Mouse (Mus musculus): Measurements from ENCODE around the gene Ltbp3.

The Ltbp3 gene

DNA sequence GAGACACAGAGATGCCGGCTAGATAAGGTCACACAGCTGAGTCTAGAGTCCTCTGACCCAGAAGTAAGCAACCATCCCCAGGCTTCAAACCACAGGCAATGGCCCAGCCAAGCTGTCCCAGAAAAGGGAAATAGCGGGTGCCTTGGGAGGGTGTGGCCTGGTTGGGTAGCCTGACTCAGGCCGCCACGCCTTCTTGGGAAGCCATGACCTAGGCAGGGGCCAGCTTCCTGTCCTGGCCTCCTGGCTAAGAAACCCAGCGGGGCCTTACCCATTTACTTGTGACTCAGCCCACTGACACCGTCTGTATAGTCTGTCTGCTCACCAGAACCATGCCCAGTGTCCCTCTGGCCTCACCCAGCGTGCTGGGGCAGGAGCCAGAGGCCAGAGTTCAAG, 16.2 kb upstream of the Ltbp3 start:
- peak; percentile 71 to 85 for DNase-seq (ENCODE audit: low spot score in 2 of 2)

DNA sequence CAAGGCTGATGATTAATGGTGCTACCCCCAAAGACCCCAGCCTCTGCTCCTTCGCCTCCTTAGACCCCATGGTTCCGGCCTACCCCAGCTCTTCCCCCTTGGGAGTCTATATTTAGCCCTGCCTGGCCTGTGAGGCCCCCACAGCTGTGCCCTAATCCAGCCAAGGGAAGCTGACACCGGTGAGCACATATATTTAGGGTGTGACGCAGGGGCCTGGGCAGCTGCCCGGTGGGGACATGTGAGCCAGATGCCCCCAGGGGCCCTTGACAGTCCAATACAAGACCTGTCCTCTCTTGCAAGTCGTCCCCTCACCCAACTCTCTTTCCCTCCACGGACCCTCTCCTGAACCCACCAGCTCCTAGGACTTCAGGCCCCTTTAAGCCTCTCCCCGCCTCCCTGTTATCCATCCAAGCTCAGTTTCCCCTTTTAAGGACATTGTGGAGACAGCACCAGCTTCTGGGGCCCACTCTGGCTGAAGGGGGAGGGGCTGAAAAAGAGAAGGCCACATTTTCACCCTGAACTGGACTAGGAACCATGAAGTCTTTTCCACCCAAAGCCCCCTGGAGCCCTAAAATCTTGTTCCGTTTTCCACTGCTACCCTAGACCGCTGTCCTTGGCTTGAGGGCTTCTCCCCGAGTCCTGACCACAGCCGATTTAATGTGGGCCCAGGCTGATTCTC, 15.5 kb upstream of the Ltbp3 start:
- peak; percentile 18 to 52 for DNase-seq (ENCODE audit: low spot score in 2 of 2)

DNA sequence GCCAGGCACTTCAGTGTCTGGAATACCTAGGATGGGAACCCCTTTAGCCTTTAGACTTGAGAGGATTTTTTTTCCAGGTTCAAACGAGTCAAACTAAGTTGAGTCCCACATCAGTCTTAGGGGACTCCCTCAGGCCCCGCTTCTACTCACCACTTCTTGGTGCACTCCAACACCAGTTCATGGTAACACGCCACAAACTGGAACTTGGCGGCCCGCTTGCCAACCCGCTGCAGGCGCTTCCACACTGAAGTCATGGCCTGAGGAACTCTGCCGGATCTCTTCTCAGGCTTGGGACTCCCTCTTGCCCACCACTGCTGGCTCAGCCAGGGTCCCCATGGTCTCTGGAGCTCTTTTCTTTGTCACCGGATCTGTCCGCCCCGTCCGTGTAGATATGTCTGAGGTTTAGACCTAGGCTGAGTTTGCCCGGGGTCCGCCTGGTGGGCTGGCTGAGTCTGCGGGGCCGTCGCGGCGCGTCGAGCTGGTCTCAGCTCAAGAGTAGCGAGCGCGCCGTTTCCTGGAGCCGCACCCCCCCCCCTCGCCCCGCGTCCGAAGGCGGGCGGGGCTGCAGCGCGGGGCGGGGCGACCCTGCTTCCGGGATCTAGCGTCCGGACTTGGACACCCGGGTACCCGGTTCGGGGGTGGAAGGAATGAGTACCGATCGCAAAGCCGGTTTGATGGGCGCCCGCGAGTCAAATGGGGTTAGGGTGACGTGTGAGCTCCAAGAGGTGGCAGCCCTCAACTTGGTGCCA, 14.8 kb upstream of the Ltbp3 start, which contains the start of gene Ehbp1l1:
Gene Ehbp1l1, minus strand, starts transcription at position 551 of the 749 bp plus-strand sequence.
- peak; percentile 62 to 73 for DNase-seq (ENCODE audit: low spot score in 2 of 2)

DNA sequence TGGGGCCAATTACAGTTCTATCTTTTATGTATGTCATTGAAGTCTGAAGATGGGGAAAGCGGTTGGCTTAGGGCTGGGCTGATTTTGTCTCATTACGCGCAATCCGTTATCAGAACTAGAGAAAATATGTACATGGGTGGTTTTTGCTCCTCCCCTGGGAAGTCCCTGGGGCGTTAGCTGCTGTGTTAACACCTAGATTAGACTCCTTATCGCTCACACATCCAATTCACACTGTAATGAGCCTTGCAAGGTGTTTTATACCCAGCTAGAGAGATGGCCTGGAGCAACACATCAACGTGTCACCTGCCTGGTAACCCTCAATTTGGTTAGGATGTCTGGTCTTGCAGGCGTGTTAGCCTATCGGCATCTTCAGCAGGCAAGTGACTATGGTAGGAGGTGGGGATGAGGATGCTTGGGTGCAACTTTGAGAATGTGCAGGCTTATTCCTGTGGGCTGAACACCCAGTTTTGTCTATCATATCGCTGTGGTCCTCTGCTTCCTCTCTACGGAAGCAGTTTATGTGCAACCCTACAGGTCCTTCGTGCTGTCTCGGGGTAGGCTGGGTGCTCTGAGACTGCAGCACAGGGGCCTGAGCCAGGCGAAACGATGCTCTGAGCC, 13.6 kb upstream of the Ltbp3 start:
- DNase-seq (ENCODE audit: low spot score in 2 of 2): no peak

DNA sequence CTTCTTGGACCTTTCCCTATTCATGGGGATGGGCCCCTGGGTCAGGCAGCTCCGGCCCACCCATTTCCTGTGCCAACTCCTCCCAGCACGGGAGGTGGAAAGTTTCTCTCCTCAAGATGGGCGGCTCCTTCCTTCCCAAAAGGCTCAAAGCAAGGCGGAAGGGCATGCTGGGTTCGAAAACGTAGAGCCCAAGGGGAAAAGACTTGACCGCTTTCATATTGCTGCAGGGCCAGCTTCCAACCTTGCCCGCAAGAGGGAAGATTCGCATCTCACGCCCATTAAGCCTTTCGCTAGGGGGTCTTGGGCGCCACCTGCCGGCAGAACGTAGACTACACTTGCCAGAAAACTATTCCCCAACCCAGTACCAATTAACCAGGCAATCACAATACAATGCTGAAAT, 13.0 kb upstream of the Ltbp3 start:
- peak; percentile 81 to 88 for DNase-seq (ENCODE audit: low spot score in 2 of 2)

DNA sequence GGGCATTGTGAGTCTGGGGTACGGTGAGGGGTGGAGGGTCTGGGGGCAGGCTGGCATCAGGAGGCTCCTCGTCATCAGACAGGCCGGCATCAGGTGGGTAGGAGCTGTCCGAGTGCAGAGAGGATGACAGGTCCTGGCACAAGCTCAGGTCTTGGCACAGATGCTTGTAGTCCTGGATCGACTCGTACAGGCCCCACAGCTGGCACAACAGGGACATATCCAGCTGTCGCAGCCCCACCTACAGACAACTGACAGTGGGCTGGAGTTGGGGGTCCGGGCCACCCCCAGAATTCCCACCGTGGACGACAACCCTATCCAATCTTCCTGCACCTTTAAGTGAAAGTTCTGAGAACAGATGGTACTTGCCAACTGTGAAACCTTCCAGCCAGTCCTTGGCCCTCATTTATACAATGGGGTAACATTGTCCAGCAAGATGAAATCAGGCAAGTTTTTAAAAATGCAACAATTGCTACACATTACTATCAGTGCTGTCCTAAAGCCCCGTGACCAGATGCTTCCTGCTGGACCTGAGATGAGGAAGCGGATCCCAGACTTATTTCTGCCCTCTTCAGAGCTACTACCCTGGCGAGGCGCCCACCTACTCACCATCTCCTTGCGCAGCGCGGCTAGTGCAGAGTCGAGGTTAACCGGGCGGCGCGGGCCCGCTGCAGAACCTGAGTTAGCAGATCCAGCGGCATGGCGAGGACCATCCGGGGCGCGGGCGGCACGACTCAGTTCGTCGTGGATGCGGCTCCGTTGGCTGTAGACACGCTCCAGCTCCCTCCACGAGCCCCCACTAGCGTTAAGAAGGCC, 11.9 kb upstream of the Ltbp3 start:
- peak in 1 of 2 experiments; percentile 38 for DNase-seq (ENCODE audit: low spot score in 2 of 2)

DNA sequence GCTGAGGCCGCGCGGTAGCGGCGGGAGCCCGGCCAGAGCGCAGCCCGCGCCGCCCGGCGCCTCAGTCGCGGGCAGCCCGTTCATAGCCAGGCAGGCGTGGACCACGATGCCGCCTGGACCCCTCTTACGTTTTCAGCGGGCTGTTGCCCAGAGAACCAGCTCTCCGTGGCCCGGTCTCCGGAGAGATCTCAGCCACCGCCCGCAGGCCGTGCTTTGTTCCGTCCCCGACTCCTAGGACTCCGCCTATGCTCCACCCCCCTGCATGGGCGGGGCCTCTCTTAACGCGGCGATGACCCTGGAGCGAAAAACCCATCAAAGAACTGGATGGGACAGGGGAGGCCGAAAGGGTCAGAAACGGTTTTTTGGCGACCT, 11.3 kb upstream of the Ltbp3 start, which contains the start of gene Fam89b:
Gene Fam89b, minus strand, starts transcription at position 210 of the 372 bp plus-strand sequence.
- peak; percentile 88 to 91 for DNase-seq (ENCODE audit: low spot score in 2 of 2)

DNA sequence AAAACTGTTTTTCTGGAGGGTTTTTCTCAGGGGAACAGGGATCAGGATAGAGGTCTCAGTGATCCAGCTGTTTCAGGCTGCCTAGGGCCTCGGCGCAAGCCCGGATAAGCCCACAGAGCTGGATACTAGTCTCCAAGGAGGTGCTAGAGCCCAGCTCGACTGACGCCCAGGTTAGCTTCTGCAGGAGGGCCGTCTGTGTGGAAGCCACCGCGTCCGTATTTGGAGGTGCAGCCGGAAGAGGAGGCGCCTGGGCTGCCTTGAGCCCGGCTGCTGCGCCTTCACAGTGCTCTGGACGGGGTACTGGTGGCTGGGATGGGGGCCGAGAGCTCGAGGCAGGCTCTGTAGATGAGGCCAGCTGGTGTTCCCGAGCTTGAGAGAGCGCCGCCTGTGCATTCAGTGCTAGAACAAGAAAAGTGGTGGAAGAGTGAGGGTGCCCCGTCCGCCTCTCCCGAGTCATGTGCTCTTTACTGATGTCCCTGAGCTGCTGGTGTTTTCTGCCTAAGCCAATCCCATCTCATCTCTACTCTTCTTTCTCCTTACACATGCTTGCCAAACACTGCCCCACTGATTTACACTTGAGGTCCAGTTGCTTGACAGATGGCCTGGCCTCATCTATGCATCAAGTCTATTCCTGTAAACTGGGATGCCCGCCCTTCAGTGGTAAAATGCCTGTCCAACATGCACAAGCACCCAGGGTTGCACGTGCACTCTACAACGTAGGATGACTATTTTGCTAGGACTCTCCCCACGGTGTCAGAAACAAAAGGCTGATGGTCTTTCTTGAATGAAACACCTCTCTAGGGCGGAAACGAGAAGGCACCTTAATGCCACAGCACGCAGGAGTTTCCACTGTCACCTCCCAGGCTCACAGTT, 10.2 kb upstream of the Ltbp3 start:
- no peak for DNase-seq (ENCODE audit: low spot score in 2 of 2)

DNA sequence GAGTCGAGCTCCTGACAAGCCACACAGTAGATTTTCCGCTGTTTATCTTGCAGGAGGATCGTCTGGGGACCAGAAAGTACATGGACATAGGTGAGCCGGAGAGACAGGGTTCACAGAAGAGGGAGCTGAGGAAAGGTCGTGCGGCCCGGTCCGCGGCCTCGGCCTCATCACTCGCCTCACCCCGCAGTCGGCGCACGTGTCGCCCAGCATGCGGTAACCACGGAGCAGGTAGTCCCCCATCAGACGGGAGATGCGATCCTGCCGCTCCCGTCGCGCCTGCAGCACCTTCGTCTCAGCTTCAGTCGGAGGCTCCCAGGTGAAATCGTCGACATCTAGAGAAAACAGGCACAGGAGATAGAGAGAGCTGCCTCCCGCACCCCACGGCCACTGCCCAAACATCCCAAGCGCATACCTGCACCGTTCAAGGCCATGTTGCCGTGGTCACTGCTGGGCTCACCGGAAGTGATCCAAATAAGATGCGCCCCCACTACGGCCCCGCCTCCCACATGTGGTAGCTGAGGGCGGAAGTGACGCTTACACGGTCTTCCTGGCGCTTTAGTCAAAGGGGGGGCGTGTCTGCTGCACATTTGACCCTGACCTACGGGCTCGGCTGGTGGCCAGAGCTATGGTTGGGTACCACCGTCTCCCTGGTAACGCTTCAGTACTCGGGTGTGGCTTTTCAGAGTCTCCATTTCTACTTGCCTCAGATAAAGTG, 9.3 kb upstream of the Ltbp3 start:
- peak; percentile 91 to 94 for DNase-seq (ENCODE audit: low spot score in 2 of 2)

DNA sequence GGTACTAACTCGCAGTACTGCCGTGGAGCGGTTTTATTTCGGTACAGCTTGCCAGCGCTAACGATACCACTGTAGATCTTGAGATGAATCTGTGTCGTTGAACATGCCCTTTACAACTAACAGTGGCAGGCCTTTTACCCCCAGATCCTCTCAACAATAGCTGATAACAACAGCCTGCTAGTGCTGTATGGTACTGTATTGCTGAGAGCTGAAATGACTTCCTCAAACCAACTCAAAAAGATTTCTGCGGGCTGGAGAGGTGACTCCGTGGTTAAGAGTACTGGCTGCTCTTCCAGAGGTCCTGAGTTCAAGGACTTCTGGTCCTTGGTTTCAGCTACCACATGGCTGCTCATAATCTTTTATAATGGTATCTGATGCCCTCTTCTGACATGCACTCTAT, 6.4 kb upstream of the Ltbp3 start:
- DNase-seq (ENCODE audit: low spot score in 2 of 2): no peak

DNA sequence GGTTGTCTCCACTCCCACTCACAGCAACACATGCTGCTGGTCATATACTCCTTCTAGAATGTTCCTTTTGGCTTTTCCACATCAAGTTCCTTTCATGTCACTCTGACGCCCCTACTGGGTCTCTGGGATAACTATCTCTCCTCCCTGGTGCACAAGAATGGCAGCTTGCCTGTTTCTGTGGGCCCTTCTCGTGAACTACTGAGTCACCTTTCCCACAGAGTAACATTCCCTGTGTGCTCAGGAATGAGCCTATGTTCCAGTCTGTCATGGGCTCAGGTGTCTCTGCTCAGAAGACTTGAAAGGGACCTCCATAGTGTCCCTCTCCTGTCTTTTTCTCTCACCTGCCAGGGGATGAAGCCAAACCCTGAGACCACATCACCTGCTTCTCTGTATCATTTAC, 1.3 kb upstream of the Ltbp3 start:
- DNase-seq (ENCODE audit: low spot score in 2 of 2): no peak

DNA sequence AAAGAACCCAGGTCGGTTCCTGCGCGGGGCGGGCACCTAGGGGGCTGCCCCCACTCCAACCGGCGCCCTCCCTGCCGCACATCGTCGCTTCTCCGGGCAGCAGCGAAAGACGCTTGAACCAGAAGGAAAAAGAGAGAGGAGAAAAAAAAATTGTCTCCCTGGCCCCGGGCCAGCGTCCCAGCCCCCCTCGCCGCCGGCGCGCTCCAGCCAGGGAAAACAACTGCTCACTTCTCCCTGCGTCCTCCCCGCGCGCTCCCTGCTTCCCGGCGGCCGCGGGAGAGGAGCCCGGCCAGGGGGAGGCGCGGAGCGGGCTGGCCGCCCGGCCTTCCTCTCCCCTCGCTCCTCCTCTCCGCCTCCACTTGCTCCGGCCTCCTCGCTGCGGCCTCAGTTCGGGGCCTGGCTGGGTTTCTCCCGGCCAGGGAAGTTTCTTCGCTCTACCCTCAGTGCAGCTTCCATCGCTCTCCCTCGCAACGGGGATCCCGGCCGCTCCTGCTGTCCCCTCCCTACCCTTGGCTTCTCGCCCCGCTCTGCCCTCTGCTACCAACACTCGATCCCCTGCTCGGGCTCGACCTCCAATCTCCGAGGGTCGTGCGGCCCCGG, 1.0 kb downstream of the Ltbp3 start:
- DNase-seq (ENCODE audit: low spot score in 2 of 2): peak; percentile 69 to 82

DNA sequence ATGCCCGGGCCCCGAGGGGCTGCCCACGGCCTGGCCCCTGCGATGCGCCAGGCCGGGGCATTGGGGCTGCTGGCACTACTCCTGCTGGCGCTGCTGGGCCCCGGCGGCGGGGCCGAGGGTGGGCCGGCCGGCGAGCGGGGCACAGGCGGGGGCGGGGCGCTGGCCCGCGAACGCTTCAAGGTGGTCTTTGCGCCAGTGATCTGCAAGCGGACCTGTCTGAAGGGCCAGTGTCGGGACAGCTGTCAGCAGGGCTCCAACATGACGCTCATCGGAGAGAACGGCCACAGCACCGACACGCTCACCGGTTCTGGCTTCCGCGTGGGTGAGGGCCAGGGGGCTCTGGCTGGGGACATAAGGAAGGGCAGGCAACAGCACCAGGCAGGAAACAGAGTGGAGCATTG, 1.5 kb downstream of the Ltbp3 start:
- DNase-seq (ENCODE audit: low spot score in 2 of 2): peak in 1 of 2 experiments; percentile 39

DNA sequence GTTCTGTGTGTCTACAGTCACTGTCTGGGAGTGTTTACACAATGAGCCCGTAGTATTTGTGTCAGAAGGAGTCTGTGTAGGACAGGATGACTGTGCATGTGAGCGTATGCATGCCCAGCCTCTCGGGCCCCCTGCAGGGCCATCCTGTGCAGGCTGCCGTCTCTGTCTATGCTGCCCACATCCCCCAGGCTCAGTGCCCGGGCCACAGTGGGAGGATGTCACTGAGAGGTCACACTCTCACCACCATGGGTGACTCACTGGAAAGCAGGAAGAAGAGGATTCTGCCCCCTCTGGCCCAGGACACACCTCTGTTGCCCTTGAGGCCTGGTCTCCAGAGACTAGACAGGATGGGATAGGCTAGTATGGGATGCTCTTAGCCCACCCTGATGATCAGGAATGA, 2.9 kb downstream of the Ltbp3 start:
- no peak for DNase-seq (ENCODE audit: low spot score in 2 of 2)

DNA sequence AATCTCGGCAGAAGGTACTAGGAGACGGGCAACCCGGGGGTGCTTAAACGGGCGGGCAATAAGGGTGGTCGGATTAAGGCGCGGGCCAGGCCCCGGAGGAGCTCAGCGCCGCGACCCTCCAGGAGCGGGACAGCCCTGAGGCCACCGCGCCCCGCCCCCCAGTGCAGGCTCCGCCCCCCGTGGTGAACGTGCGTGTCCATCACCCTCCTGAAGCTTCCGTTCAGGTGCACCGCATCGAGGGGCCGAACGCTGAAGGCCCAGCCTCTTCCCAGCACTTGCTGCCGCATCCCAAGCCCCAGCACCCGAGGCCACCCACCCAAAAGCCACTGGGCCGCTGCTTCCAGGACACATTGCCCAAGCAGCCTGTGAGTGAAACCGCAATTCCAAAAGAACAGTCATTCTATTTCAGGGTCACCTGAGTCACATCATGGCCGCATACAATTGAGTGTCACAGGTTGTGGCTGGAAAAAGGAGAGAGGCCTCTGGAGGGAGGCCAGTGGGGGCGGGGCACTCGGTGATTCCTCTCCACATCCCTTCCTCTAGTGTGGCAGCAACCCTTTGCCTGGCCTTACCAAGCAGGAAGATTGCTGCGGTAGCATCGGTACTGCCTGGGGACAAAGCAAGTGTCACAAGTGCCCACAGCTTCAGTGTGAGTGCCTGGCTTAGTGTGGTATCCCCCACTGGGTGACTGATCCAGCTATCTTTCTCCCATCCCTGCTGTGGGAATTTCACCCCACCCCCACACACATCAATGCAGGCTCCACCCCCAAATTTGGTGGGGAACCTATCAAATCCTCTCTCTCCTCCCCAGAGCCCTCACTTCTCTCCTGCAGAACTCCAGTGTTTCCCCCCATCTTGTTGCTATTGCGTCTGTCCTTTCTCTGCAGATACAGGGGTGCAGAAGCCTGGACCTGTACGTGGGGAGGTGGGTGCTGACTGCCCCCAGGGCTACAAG, 5.3 kb downstream of the Ltbp3 start:
- no peak for DNase-seq (ENCODE audit: low spot score in 2 of 2)

DNA sequence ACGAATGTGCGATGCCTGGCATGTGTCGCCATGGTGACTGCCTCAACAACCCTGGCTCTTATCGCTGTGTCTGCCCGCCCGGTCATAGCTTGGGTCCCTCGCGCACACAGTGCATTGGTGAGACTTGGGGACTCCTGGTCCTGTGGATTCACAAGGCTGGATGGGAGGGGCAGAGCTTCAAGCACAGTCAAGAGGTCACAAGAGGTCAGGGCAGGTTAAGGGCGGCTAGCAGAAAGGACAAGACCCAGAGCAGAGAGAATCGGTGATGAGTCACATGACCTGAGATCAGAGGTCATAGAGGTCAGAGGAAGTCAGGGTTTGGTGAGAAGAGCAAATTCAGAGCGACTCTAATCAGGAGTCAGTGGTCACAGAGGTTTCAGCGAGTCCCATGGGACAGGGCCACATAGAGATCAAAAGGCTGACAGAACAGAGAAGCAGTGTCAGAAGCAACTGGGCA, 6.2 kb downstream of the Ltbp3 start:
- DNase-seq (ENCODE audit: low spot score in 2 of 2): no peak

DNA sequence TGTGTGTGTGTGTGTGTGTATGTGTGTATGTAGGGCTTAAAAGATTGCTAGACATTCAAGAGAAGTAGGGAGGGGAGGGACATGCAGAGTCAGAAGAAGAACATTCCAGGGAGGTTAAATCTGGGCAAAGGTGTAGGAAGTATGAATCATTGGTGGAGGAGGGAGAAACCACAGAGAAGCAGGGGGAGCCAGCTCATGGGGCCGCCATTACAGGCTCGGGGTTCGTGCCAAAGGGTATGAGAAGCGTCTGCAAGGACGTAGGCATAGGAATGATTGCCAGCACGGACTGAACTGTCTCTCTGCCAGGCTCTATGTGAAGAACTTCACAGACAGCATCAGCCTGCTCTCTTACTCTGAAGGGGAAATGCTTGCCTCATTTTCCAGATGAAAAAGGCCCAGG, 8.8 kb downstream of the Ltbp3 start:
- no peak for DNase-seq (ENCODE audit: low spot score in 2 of 2)

DNA sequence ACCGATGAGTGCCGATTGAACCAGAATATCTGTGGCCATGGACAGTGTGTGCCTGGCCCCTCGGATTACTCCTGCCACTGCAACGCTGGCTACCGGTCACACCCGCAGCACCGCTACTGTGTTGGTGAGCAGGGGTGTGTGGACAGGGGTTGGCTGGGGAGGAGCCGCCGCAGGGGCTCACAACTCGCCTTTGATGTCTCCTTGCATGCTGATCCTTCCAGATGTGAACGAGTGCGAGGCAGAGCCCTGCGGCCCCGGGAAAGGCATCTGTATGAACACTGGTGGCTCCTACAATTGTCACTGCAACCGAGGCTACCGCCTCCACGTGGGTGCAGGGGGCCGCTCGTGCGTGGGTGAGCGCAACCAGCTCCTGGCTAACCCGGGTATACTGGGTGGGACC, 10.2 kb downstream of the Ltbp3 start:
- no peak for DNase-seq (ENCODE audit: low spot score in 2 of 2)

DNA sequence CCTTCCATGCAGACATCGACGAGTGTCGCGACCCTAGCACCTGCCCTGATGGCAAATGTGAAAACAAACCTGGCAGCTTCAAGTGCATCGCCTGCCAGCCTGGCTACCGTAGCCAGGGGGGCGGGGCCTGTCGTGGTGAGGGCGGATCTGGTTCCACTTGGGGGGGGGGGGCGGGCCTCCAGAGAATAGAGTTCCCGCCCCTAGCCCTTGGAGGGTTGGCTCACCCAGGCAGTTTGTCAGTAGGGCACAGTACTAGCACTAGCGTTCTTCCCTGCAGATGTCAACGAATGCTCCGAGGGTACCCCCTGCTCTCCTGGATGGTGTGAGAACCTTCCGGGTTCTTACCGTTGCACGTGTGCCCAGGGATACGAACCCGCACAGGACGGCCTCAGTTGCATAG, 11.0 kb downstream of the Ltbp3 start:
- DNase-seq (ENCODE audit: low spot score in 2 of 2): no peak
